Mouse (Mus musculus): ENCODE data around the gene Hoxd8. TPM values are rescaled to one million over a fixed set of nuclear protein-coding genes. Genes with fewer than 3 reads are reported as not detected.

Hoxd8 gene
- polyA plus RNA-seq, 1 experiment from 2014 or later = 0.10 TPM

GRCm38 (mm10) chr2:74751861-74752260, 47.4 kb downstream of the Hoxd8 start:
- Histone ChIP-seq H3K9me3 (no peaks in the 10 kb centered on the region), H3K4me3 (no peak overlapping the region), H3K36me3 (no peaks in the 10 kb centered on the region), H3K27me3 (peaks cover 96% of the 10 kb centered on the region), H3K9ac (replicated peaks) (no peak overlapping the region), H3K4me2 (replicated peaks) (no peak overlapping the region), H3K4me1 (peaks cover 15% of the 10 kb centered on the region), H3K27ac (replicated peaks) (no peak overlapping the region)
- no peak for ATAC-seq (replicated peaks)
- WGBS = 58% methylated on average over 1 of the region's 1 CpGs

DNA sequence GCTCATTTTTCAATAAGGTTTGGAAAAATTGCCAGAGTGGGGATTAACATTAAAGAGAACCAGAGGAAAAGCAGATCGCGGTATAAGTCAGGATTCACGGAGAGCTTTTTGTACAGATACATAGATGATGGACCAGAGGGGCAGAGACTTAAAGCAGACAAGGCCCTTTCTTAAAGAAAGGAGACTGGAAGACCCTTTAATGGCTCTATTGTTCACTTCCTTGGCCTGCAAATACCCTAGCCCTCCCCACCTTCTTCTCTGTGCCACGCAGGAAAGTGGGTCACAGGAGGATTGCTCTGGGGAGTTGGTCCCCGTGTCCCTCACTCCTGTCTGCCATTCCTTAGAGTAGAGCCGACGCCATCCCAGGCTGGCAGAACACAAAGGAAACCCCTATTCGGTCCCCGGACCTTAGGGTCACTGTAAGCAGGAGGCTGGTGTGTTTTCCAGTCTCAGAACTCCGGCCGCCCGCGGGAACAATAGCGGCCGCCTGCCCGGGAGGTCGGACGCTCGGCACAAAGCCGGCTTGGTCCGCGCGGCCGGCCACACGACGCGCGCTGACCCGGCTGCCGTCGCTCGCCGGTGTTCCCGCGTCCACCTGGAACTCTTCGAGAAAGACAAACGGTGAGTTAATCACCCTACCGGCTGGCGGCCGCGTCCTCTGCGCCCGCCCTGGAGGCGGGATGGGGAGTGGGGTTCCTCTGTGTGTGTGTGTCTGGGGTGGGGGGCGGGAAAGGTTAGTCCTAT, 48.2 kb downstream of the Hoxd8 start:
- no peaks in the 10 kb centered on the region for H3K9me3 ChIP-seq
- H3K27ac ChIP-seq (replicated peaks) = no peak overlapping the region
- ATAC-seq (replicated peaks) = no peak
- H3K4me3 ChIP-seq = 0 out of 2 replicates have a peak overlapping the region, but pooled peaks have one; percentile 1
- H3K36me3 ChIP-seq = no peaks in the 10 kb centered on the region
- H3K4me2 ChIP-seq (replicated peaks) = 0 out of 2 replicates have a peak overlapping the region, but pooled peaks have one; percentile 9
- peaks cover 95% of the 10 kb centered on the region for H3K27me3 ChIP-seq
- H3K9ac ChIP-seq (replicated peaks) = no peak overlapping the region
- WGBS = 2% methylated on average over 45 of the region's 45 CpGs
- H3K4me1 ChIP-seq = peaks cover 15% of the 10 kb centered on the region

DNA sequence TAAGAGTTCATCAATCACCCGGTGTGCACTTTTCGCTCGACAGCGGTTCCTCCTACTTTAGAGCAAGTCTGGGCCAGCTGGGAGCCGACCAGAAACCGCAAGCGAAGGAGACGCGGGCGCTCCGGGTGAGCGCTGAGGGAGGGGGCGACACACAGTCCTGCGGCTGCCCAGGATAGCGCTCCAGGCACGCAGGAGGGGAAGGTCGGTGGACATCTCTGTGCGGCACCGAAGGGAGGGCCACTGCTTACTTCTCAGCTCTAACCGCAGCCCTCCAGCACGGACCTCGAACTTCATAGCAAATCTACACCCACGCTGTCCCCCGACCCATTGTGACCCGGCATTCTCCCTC, 48.7 kb downstream of the Hoxd8 start:
- no peak overlapping the region for H3K9ac ChIP-seq (replicated peaks)
- no peak for ATAC-seq (replicated peaks)
- peaks cover 95% of the 10 kb centered on the region for H3K27me3 ChIP-seq
- H3K4me1 ChIP-seq = peaks cover 15% of the 10 kb centered on the region
- H3K36me3 ChIP-seq = no peaks in the 10 kb centered on the region
- 1% methylated on average over 25 of the region's 25 CpGs for WGBS
- H3K4me2 ChIP-seq (replicated peaks) = no peak overlapping the region
- H3K4me3 ChIP-seq = no peak overlapping the region
- H3K27ac ChIP-seq (replicated peaks) = no peak overlapping the region
- H3K9me3 ChIP-seq = no peaks in the 10 kb centered on the region

- Histone ChIP-seq H3K27me3 (peaks cover 95% of the 10 kb centered on the region), H3K9me3 (no peaks in the 10 kb centered on the region), H3K4me3 (no peak overlapping the region), H3K36me3 (no peaks in the 10 kb centered on the region), H3K4me2 (replicated peaks) (no peak overlapping the region), H3K9ac (replicated peaks) (no peak overlapping the region), H3K4me1 (peaks cover 15% of the 10 kb centered on the region), H3K27ac (replicated peaks) (no peak overlapping the region)
- 12% methylated on average over 5 of the region's 5 CpGs for WGBS
- no peak for ATAC-seq (replicated peaks)
Measured at GRCm38 (mm10) chr2:74753711-74754110, 49.3 kb downstream of the Hoxd8 start.

MicroRNA genes within 50 kb of the gene (microRNA counts, 519-probe panel; counts per million panel counts)
- microRNA mmu-miR-10b = 319 counts per million, percentile 1 among the panel's probes with 10 or more counts

Small RNA genes within 50 kb of the gene (microRNA-seq; reads per million reads assigned to microRNA genes)
- gene Gm44463 (not detected), gene Mir10b (151 reads per million, percentile 59 among the genes with 10 or more reads in this experiment)

Other genes starting within 250 kb of the Hoxd8 start
- 46.8 and 48.3 TPM in 2 replicates for gene Lnpk, start 125.2 kb upstream of the Hoxd8 start, polyA plus RNA-seq (2015; fragmentation: Nextera tagmentation; extraction: Ambion mirVana)
- gene Evx2, start 45.1 kb upstream of the Hoxd8 start, polyA plus RNA-seq (2015; fragmentation: Nextera tagmentation; extraction: Ambion mirVana) = not detected in 2 replicates
- gene Hoxd13, start 36.3 kb upstream of the Hoxd8 start, polyA plus RNA-seq (2015; fragmentation: Nextera tagmentation; extraction: Ambion mirVana) = not detected in 2 replicates
- gene Hoxd12, start 29.6 kb upstream of the Hoxd8 start, polyA plus RNA-seq (2015; fragmentation: Nextera tagmentation; extraction: Ambion mirVana) = not detected in 2 replicates
- gene Hoxd11, start 25.1 kb upstream of the Hoxd8 start, polyA plus RNA-seq (2015; fragmentation: Nextera tagmentation; extraction: Ambion mirVana) = not detected in 2 replicates
- gene Hoxd10, start 12.7 kb upstream of the Hoxd8 start, polyA plus RNA-seq (2015; fragmentation: Nextera tagmentation; extraction: Ambion mirVana) = not detected in 2 replicates
- gene Hoxd9, start 6.9 kb upstream of the Hoxd8 start, polyA plus RNA-seq (2015; fragmentation: Nextera tagmentation; extraction: Ambion mirVana) = not detected in 2 replicates
- not detected in 2 replicates for gene Hoxd3, start 7.3 kb downstream of the Hoxd8 start, polyA plus RNA-seq (2015; fragmentation: Nextera tagmentation; extraction: Ambion mirVana)
- gene Hoxd4, start 7.3 kb downstream of the Hoxd8 start, polyA plus RNA-seq (2015; fragmentation: Nextera tagmentation; extraction: Ambion mirVana) = not detected in 2 replicates
- gene Gm28230, start 22.1 kb downstream of the Hoxd8 start, polyA plus RNA-seq (2015; fragmentation: Nextera tagmentation; extraction: Ambion mirVana) = not detected in 2 replicates
- not detected in 2 replicates for gene Hoxd1, start 58.4 kb downstream of the Hoxd8 start, polyA plus RNA-seq (2015; fragmentation: Nextera tagmentation; extraction: Ambion mirVana)
- 124 and 133 TPM in 2 replicates for gene Mtx2, start 121.2 kb downstream of the Hoxd8 start, polyA plus RNA-seq (2015; fragmentation: Nextera tagmentation; extraction: Ambion mirVana)

Measured in forebrain, embryonic 15.5 days (tissue).